Mouse (Mus musculus): ENCODE results near the gene Pcbp1. TPM values are rescaled to one million over a fixed set of nuclear protein-coding genes. Genes with fewer than 3 reads are reported as not detected.

The Pcbp1 gene
- total and polyA plus RNA-seq, 2 experiments from 2014 or later: 49.3 to 340 TPM

GRCm38 (mm10) chr6:86556345-86557058, 30.4 kb upstream of the Pcbp1 start:
- DNase-seq (no peak), ATAC-seq (no peak)
- peaks cover 26% of the 10 kb centered on the region for H3K36me3 ChIP-seq (ENCODE audit: insufficient read depth)
- H3K27me3 ChIP-seq (ENCODE audit: insufficient read depth, low read length): no peaks in the 10 kb centered on the region
- H3K9ac ChIP-seq: no peak overlapping the region
- H3K4me2 ChIP-seq (ENCODE audit: low read depth): no peak overlapping the region
- no peak overlapping the region for H3K27ac ChIP-seq (ENCODE audit: low read depth, low read length)
- no peaks in the 10 kb centered on the region for H3K9me3 ChIP-seq (ENCODE audit: low read length)
- H3K4me3 ChIP-seq (ENCODE audit: low read depth, low read length): no peak overlapping the region
- WGBS: 97% methylated on average over 3 of the region's 3 CpGs
- H3K4me1 ChIP-seq (ENCODE audit: insufficient read depth): no peaks in the 10 kb centered on the region
- no peak for TF ChIP-seq CTCF (IDR thresholded peaks at IDR 0.05; ENCODE audit: low read depth)

- no peak for TF ChIP-seq CTCF (IDR thresholded peaks at IDR 0.05; ENCODE audit: low read depth)
- no peak overlapping the region for H3K27ac ChIP-seq (ENCODE audit: low read depth, low read length)
- no peak overlapping the region for H3K9ac ChIP-seq
- no peaks in the 10 kb centered on the region for H3K27me3 ChIP-seq (ENCODE audit: insufficient read depth, low read length)
- no peak overlapping the region for H3K4me2 ChIP-seq (ENCODE audit: low read depth)
- peaks cover 52% of the 10 kb centered on the region for H3K36me3 ChIP-seq (ENCODE audit: insufficient read depth)
- no peaks in the 10 kb centered on the region for H3K4me1 ChIP-seq (ENCODE audit: insufficient read depth)
- ATAC-seq: peak; percentile 25; the same call in 1 of the 2 replicates
- WGBS: 21% methylated on average over 1 of the region's 1 CpGs
- no peak for DNase-seq
- no peak overlapping the region for H3K4me3 ChIP-seq (ENCODE audit: low read depth, low read length)
- H3K9me3 ChIP-seq (ENCODE audit: low read length): no peaks in the 10 kb centered on the region
Observed at GRCm38 (mm10) chr6:86550587-86550986, 24.5 kb upstream of the Pcbp1 start.

GRCm38 (mm10) chr6:86547880-86548367, 21.8 kb upstream of the Pcbp1 start:
- WGBS: 94% methylated on average over 8 of the region's 8 CpGs
- no peaks in the 10 kb centered on the region for H3K9me3 ChIP-seq (ENCODE audit: low read length)
- TF ChIP-seq CTCF (IDR thresholded peaks at IDR 0.05; ENCODE audit: low read depth): no peak
- H3K27me3 ChIP-seq (ENCODE audit: insufficient read depth, low read length): no peaks in the 10 kb centered on the region
- no peak overlapping the region for H3K27ac ChIP-seq (ENCODE audit: low read depth, low read length)
- DNase-seq (no peak), ATAC-seq (no peak)
- no peak overlapping the region for H3K4me3 ChIP-seq (ENCODE audit: low read depth, low read length)
- H3K9ac ChIP-seq: no peak overlapping the region
- H3K36me3 ChIP-seq (ENCODE audit: insufficient read depth): peaks cover 53% of the 10 kb centered on the region
- H3K4me2 ChIP-seq (ENCODE audit: low read depth): no peak overlapping the region
- H3K4me1 ChIP-seq (ENCODE audit: insufficient read depth): no peaks in the 10 kb centered on the region

- no peak overlapping the region for H3K4me3 ChIP-seq (ENCODE audit: low read depth, low read length)
Observed at GRCm38 (mm10) chr6:86547228-86547755, 21.2 kb upstream of the Pcbp1 start.

GRCm38 (mm10) chr6:86545236-86545635, 19.1 kb upstream of the Pcbp1 start:
- Histone ChIP-seq H3K9me3 (ENCODE audit: low read length) (no peaks in the 10 kb centered on the region), H3K36me3 (ENCODE audit: insufficient read depth) (peaks cover 51% of the 10 kb centered on the region), H3K4me3 (ENCODE audit: low read depth, low read length) (no peak overlapping the region), H3K27ac (ENCODE audit: low read depth, low read length) (no peak overlapping the region), H3K4me1 (ENCODE audit: insufficient read depth) (no peaks in the 10 kb centered on the region), H3K9ac (no peak overlapping the region), H3K27me3 (ENCODE audit: insufficient read depth, low read length) (no peaks in the 10 kb centered on the region), H3K4me2 (ENCODE audit: low read depth) (no peak overlapping the region)
- peak; percentile 92 for TF ChIP-seq CTCF (IDR thresholded peaks at IDR 0.05; ENCODE audit: low read depth)
- 46% methylated on average over 4 of the region's 4 CpGs for WGBS
- DNase-seq (peak; percentile 65), ATAC-seq (peak; percentile 54; the same call in 1 of the 2 replicates)

More at GRCm38 (mm10) chr6:86547228-86547755, 21.2 kb upstream of the Pcbp1 start:
- TF ChIP-seq CTCF (IDR thresholded peaks at IDR 0.05; ENCODE audit: low read depth): no peak
- Histone ChIP-seq H3K27me3 (ENCODE audit: insufficient read depth, low read length) (no peaks in the 10 kb centered on the region), H3K4me2 (ENCODE audit: low read depth) (no peak overlapping the region), H3K36me3 (ENCODE audit: insufficient read depth) (peaks cover 49% of the 10 kb centered on the region), H3K27ac (ENCODE audit: low read depth, low read length) (no peak overlapping the region), H3K4me1 (ENCODE audit: insufficient read depth) (no peaks in the 10 kb centered on the region), H3K9ac (no peak overlapping the region), H3K9me3 (ENCODE audit: low read length) (no peaks in the 10 kb centered on the region)
- 95% methylated on average over 1 of the region's 1 CpGs for WGBS
- no peak for DNase-seq
- no peak for ATAC-seq

- TF ChIP-seq CTCF (IDR thresholded peaks at IDR 0.05; ENCODE audit: low read depth): no peak
- no peak overlapping the region for H3K4me2 ChIP-seq (ENCODE audit: low read depth)
- no peaks in the 10 kb centered on the region for H3K27me3 ChIP-seq (ENCODE audit: insufficient read depth, low read length)
- ATAC-seq (no peak), DNase-seq (no peak)
- no peaks in the 10 kb centered on the region for H3K9me3 ChIP-seq (ENCODE audit: low read length)
- H3K27ac ChIP-seq (ENCODE audit: low read depth, low read length): no peak overlapping the region
- 91% methylated on average over 3 of the region's 3 CpGs for WGBS
- H3K4me3 ChIP-seq (ENCODE audit: low read depth, low read length): no peak overlapping the region
- H3K4me1 ChIP-seq (ENCODE audit: insufficient read depth): no peaks in the 10 kb centered on the region
- H3K9ac ChIP-seq: no peak overlapping the region
- H3K36me3 ChIP-seq (ENCODE audit: insufficient read depth): peaks cover 47% of the 10 kb centered on the region
Observed at GRCm38 (mm10) chr6:86543869-86544268, 17.7 kb upstream of the Pcbp1 start.

- Histone ChIP-seq H3K4me1 (ENCODE audit: insufficient read depth) (no peaks in the 10 kb centered on the region), H3K36me3 (ENCODE audit: insufficient read depth) (peaks cover 46% of the 10 kb centered on the region), H3K9me3 (ENCODE audit: low read length) (no peaks in the 10 kb centered on the region), H3K9ac (no peak overlapping the region), H3K27ac (ENCODE audit: low read depth, low read length) (no peak overlapping the region), H3K27me3 (ENCODE audit: insufficient read depth, low read length) (no peaks in the 10 kb centered on the region), H3K4me3 (ENCODE audit: low read depth, low read length) (no peak overlapping the region), H3K4me2 (ENCODE audit: low read depth) (no peak overlapping the region)
- no peak for TF ChIP-seq CTCF (IDR thresholded peaks at IDR 0.05; ENCODE audit: low read depth)
- WGBS: 97% methylated on average over 13 of the region's 13 CpGs
- ATAC-seq (no peak), DNase-seq (no peak)
Observed at GRCm38 (mm10) chr6:86543060-86543459, 16.9 kb upstream of the Pcbp1 start.

Data from forebrain, postnatal 0 days (tissue).